Mouse (Mus musculus): Measurements from ENCODE around the gene Calhm4.
"Not testable (repeated sequence)": the region's sequence is repeated elsewhere in the genome, so short reads cannot be mapped to it uniquely, and the experiment has no call there.

Gene Calhm4

DNA sequence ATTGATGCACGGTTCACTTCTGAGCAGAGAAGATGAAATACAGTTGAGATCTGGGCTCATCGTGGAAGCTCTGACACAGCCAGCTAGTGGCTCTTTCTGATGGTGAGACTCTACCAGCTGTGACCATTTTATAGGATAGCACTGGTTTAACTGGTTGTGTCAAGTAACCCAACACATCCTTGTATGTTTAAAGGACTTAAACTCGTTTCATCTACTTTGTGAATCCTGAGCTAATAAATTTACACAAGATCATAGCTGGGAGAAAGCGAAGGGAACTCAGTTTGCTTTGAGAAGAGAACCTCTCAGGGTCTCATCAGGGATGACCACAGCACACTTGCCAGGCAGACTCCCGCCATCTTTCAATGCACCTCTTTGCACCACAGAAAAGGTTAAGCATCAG is at the start of gene Calhm4:
Gene Calhm4, minus strand, starts transcription at position 101 of the 400 bp plus-strand sequence.
- DNase-seq, result no peak

DNA sequence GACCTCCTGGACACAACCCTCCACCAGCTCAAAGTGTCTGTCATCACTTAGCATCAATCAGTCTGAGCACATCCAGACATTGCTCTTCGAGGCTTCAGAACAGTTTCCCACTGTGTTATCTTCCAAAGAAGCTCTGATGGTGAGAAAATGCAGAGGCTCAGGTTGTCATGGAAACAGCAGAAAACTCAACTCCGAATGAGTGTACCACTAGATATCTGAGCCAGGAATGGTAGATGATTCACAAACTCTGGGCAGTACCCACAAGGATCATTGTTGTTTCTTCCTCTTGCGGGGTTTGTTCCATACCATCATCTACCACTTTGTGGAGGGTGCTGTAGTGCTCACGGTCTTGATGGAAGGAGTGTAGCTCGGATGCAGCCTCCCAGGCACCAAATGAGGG is 47.8 kb upstream of the Calhm4 start:
- peak; percentile 73 for DNase-seq

DNA sequence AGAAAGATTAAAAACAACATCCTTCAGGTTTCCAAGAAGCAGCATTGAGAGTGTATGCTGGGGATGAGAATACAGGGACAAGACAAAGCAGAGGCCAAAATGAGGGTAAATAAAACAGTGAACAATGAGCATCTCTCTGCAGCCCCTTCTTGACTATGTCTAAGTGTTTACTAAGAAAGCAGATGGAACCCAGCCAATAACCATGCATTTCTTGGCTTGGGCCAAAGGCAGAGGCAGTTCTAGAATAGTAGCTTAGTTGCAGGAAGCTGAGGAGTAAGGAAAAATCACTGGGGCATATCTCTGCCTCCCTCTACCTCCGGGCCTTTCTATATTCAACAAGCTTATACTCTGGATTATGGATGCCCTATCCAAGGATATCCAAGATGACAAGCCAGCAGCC is 46.4 kb upstream of the Calhm4 start:
- no peak for DNase-seq

DNA sequence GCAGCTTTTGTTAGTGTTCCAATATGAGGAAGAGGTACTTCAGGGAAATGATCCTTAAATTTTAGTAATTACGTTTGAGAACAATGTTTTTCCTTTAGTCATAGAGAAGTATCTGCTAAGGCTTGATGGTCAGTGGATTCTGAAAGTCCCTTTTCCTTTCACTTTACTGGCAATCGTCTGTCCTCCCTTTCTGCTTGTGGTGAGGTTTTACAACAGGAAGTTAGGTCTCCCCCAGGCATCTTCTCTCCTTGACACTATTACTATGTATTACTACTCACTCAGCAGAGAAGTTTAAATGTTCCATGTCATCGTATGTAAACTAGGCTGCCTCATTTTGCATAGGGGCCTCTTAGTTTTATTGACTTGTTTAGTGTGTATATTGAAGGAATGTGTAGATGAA is 45.4 kb upstream of the Calhm4 start:
- DNase-seq, result no peak

DNA sequence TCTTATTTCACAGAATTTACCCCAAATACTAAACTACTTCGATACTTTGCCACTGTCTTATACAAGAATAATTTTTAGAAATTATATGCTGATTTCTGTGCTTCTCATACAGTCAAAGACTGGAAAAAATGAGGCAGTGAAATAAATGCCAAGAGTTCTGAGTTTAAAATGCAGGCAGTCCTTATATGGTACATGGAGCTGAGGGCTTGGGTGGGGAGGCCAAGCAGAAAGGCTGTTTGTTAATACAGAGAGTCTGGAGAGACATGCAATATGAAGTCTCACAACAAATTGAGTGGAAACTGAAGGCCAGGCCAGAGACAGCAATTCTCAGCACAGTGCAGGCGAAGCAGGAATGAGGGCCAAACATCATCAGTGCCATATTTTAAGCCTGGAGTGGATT is 44.4 kb upstream of the Calhm4 start:
- no peak for DNase-seq

DNA sequence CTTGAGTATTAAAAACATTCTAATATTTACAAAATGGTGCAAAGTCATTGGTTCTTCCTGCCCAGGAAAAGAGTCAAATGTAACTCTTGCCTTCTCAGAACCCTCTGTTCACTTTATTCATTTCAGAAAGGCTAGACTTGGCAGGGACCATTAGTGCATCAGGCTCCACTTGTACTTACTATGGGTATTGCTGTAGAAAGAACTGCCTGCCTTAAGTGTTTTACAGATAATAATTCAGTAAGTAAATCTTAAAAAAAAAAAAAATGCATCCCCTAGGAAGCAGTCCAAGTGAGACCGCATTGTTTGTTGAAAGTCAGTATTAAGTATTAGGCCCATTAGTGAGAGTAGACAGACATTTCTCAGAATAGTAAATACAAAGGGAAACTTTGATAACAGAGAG is 42.4 kb upstream of the Calhm4 start:
- DNase-seq, result no peak

DNA sequence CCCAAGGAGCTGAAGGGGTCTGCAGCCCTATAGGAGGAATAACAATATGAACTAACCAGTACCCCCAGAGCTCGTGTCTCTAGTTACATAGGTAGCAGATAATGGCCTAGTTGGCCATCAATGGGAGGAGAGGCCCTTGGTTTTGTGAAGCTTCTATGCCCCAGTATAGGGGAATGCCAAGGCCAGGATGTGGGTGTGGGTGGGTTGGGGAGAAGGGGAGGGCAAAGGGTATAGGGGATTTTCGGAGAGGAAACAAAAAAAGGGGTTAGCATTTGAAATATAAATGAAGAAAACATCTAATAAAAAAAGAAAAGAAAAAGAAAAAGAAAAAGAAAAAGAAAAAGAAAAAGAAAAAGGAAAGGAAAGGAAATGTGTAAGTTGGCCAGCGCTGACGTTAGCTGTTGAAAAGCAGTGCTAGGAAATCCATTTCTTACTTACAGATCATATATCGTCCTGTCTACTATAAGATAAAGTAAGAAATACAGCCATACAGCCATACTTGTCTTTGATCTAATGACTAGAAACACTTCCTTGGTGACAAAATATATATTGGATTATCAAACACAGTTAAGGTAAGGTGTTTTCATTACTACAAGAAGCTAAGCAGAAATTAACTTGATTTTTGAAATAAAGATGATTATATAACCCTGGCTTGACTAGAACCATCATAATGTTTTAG is 30.6 kb upstream of the Calhm4 start:
- DNase-seq, result no peak

DNA sequence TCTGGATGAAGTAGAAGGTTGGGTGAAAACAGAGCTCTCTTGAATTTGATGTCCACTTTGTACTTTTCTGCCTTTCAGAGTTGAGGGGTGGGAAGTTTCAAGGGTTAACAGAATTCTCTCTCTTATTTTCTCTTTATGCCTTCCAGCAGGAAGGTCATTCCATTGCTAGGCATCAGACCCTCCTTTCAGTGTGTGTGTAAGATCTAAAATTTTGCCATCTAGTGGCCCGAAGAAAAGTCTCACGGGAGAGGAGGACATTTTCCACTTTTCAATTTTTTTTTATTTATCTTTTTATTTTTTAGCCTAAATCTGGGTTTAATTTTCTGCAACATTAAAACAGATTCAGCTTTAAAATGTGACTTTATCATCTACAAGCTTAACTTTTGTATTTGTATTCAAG is 27.5 kb upstream of the Calhm4 start:
- DNase-seq, result no peak

DNA sequence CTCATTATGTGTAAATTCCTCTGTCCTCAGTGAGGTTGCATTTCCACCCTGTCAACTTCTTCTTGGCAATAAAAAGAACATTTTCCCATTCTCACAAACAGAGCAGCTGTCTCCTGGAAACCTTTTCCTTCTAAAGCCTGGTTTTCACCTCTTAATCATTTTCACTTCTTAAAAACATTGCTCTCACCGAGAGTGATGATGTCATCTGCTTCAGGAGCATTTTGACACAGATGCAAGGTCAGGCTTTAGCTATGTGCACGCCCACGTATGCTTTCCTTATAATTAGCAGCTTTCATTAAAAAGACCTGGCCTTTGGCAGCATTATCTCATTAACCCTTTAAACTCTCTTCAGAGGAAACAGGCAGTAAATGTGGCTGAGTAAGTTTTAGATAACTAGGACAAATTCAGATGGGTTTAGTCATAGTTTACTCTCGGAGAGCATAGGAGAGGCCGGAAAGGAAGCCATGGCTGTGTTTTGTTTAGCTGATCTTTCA is 26.9 kb upstream of the Calhm4 start:
- DNase-seq, result no peak

DNA sequence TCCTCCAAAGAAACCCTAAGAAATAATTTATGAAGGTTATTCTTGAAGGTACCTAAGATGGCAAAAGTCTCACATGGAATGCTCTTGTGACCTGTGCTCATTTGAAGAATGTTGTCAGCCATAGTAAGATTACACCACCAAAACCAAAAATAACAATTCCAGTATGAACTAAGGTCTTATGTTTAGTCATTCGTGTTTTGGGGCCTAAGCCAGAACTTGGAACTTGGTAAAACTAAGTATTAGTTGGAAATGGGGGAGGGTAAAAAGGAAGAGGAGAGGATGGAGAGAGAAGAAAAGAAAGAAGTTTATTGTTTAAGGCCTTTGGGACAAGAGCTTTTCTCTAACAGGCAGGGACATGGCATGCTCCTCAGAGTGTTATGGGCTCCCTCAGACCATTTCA is 25.5 kb upstream of the Calhm4 start:
- no peak for DNase-seq

DNA sequence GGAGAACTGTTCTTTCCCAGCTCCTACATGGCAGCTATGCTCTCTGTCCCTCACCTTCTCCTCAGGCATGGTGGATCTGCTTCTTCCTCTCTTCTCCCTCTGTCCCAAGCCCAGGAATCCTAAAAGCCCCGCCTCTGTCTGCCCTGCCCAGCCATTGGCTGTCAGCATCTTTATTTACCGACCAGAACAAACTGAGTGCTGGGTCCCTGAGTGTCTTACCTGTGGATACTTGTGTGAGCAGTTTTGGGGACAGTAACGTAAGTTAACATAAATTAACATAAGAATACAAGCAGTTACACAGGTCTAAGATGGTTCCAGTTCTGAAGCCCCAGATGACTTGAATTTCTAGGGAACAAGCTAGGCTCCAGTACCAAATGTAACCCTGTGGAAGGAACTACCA is 22.5 kb upstream of the Calhm4 start:
- DNase-seq, result no peak

DNA sequence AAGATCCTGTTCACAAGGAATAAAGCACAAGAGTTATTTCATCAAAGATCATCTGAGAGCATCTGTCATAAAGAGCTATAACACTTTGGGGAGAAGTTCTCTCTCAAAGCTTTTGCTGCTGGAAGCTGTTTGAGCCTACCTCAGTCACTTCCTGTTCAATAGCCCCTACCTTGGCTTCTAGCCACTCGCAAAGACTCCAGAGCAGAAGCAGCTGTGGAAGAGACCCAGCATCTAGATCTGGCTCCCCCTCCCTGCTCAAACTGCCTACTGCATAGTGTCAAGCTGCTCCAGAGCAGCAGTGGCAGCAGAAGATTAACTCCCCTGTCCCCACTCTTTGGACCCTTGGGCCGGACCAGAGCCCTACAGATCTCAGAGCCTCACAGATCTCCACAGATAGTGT is 9.9 kb upstream of the Calhm4 start:
- no peak for DNase-seq

DNA sequence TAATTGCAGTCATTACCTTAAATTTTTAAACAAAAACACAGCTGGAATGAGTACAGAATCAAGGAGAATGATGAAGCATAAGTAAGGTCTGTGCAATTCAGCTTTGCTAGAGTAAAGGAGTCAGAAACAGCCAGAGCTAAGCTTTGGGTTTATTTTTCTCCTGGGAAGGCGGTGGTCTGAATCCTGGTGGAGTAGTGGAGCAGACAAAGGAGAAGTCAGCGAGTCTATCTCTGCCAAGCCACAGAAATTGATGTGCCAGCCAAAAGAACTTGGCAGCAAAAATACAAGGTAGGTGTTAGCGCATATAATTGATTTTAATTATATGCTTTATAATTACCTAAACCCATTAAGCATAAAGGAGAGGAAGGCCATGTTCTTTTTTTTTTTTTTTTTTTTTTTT is 6.7 kb downstream of the Calhm4 start, which contains the start of gene Trappc3l:
Gene Trappc3l, plus strand, starts transcription at position 197 of the 400 bp plus-strand sequence.
- no peak for DNase-seq

DNA sequence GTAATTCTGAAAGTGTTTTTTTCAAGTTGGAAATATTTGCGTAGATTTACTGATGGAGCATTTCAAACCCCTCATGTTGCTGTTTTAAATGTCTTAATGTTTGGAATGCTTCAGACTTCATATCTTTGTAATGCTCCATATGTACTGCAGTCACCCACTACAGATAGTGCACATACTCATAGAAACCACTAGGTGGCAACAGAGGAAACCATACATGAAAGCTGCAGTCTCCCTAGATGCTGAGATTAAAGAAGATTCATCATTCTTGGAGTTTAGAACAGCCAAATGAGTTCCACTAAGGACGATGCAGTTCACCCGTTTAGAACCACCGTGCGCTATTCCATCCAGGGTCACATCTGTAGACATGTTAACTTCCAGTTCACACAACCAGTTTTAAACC is 7.5 kb downstream of the Calhm4 start:
- peak; percentile 19 for DNase-seq

DNA sequence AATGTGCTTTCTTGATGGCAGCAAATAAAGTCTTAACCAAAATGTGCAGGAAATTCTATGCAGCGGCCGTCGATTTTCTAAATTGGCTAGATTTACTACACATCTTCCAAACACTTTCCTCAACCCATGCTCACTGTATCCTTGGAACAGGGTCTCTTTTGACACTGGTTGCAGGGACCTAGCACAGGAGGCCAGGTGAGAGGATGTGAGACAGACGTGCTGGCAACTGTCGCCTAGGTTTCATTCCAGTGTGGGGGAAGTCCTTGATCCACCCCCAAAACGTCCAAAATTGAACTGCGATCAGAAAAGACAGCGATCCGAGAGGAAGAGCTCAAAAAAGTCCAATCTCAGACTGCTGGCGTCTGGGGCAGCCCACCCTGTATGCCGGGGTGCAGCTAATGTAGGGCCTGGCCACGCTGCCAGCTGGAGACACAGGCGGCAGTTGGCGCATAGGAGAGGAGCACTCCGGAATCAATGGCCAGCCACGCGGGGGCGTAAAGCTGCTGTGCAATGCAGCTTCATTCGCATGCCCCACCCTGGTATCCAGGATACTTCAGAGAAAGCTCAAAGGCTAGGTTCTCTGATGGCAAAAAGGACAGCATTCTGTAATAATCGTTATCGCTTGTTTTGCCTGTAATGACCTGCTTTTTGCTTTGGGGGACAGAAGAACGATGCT is 10.3 kb downstream of the Calhm4 start:
- peak; percentile 82 for DNase-seq

DNA sequence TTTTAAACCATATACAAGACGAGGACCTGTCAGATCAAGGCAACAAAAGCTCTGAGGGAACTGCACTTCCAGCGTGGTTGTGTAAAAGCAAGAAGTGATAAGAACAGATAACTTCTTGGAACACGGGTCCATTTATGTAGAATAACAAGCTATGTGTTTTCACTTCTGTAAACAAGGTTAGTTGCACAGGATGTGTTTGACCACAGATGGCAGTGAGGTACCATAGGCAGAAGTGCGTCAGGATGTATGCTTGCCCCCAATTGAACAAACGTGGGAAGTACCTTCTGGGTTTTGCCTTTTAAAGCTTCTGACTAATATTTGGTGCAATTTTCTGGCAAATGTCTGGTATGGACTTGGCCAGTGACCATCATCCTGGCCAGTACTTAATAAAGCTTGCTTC is 13.8 kb downstream of the Calhm4 start:
- DNase-seq, result no peak

DNA sequence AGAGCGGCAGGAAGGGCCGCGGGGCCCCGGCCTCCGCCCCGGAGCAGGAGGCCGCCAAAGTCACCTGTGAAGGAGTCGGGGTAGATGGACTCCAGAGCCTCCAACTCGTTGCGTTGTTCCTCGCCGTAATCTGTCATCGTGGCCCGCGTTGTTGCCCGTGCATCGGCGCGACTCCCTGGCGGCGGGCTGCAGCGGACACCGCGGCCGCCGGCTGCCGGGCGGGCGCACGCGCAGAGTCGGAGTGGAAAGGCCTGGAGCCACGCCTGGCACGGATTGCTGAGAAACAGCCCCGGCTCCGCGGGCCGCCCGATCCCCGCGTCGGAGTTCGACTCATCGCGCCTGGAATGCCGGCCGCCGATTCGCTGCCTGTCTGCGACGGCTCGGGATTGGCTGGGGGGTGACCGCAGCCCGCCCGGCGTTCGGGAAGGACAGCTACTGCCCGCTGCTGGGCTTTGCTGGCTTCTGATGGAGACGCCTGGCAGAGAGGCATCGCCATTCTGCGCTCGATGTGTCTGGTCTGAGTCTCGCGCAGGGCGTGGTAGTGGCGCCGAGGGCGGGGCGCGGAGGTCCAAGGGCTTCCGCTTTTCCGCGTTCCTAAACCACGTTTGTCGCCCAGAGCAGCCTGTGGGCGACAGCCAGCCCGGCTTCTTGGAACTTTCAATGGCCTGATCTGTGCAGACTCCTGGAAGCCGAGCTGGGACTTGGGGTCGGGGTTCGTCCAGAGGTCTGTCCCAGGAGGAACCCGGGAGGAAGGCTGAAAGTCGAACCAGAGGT is 24.6 kb downstream of the Calhm4 start, which contains the start of gene Rwdd1:
Gene Rwdd1, minus strand, starts transcription at position 323 of the 774 bp plus-strand sequence.
- DNase-seq, result peak; percentile 99

DNA sequence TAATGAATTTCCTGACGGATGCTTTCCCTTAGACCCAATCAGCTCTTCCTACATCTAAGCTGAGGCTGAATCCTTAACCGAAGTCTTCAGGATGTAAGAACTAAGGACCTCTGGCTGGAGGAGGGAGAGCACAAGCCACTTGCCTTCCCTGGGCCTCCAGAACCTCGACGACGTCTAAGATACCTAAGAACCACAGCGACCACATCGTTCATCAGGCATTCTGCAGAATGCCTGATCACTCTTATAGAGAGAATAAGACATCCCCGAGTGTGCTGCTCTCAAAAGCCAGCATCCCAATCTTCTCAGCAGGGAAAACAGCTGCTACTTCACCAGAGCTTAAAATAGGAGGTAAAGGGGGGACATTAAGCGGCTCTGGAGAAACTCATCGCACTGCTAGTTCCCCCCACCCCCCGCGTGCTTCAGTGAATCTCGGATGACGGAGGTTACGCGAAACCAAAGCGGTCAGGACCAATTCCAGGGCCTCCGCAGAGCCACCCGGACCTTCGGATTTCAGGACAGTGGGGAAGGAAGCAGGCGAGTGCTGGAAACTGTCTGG is 25.3 kb downstream of the Calhm4 start:
- DNase-seq, result peak; percentile 11

DNA sequence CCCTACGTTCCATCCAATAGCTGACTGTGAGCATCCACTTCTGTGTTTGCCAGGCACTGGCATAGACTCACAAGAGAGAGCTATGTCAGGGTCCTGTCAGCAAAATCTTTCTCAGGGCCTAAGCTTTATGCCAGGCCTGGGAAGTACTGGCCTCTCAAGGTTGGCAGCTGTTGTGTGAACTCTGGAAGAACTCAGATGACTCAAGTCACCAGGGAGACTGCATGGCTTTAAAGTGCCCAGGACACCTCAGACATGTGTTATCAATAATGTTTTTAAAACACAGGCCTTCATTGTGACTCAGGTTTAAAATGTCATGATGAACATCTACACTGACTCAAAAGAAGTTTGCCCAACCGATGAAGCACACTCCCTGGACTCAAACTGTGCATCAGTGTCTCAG is 30.9 kb downstream of the Calhm4 start:
- no peak for DNase-seq

DNA sequence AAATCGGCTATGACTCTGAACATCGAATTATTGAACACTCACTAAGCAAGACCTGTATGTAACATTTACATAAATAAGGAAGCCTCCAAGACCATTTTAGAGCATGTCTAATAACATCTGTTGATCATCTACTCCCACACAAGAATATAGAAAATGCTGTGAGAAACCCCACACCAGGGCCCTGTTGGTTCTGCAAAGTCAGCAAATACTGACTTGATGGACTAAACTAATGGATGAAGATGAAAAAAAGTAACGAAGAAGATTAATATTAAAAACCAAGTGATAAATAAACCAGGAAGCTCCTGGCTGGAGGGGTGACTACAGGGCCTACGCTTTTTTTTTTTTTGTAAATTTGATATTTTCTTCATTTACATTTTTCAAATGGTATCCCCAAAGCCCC is 31.5 kb downstream of the Calhm4 start:
- DNase-seq, result no peak

DNA sequence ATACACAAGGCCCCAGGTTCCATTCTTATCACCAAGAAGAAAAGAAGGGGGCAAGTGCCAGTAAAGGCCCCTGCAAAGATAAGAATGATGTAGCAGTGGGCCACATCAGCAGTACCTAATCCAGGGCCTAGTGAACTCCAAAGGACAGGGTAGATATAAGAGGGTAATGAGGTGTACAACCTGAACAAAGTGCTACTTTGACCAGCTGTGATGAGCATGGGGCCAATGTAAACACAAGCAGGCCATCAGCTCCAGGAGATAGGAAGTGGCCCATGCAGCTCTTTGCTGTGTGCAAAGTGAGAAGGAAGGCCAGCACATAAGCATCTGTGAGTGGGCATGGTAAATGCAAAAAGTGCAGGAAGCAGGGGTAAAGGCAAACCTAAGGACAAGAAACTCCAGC is 45.7 kb downstream of the Calhm4 start:
- no peak for DNase-seq

DNA sequence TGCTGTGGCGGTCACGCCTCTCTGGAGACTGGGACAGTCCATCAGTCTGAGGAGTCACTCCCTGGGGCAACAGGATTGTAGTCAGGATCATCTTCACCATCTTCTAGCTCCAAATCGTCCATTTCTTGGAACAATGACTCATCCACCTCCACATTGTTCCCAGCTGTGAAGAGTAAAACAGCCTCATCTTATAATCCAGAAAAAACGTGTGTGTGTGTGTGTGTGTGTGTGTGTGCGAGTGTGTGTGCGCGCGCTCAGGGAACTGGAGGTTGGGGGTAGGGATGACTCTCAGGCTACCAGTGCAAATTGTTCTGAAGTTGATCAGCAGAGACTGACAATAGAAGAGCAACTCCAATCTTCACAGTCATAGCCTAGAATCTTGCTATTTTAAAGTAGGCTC is 47.4 kb downstream of the Calhm4 start:
- not testable (repeated sequence) for DNase-seq

All from right cerebral cortex, adult 18-20 months (tissue).